Mouse (Mus musculus) frontal cortex, postnatal 25 days (tissue): ENCODE measurements around the gene Atp5f1.

ENCODE experiments used
- DNase-seq, 2 experiments: peaks; one replicate each; pipeline ENCODE4 v3.0.0; 2022; ENCODE audit warnings: low spot score in 2 of 2

Atp5f1 gene

DNA sequence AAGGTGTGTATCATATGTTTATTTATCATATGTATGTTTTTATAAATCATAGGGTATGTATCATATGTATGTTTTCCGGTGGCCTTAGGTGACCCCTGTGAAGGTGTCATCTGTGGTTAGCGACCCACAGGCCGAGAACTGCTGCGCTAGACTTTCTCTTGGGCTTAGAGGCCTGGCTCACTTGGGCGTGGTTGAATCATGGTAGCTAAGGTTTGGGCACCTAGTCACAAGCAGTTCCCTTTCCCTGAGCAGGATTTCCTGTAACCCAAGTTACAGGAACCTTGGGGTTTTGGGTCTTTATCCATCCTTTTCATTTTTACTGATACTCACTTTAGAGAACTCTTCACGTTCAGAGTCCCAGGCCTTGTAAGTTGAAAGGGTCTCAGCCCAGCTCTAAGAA is 59.6 kb downstream of the Atp5f1 start:
- DNase-seq: no peak

DNA sequence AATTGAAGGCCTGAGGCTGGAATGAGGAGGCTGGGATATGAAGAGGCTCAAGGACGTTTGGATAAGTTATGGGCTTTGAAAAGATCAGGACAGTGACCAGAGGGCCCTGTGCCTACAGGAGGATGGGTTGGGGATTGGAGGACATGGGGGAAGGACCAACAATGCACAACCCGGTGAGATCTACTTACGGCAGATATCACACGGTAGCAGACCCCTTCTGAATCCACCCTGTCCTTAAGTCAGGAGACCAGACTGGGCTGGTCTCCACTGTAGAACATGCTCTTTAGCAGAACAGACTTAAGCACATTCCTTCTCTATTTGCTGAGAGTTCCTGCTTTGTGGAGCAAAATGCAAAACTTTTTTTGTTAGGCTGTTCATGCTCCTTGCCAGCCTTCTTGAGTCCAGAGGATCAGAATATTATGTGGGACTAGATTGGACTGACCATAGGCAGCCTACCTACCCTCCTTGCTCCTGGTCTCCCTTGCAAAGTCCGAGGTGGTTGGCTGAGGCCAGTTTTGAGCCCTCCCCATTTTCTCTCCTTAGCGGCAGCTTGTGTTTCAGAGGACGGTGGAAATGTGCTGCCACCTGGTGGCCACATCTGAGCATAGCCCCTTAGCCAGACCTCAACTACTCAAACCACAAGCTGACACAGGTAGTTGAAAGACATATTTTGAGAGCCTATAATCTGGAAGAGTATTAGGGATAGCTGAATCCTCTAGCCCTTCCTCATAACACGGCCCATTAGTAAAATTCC is 60.3 kb downstream of the Atp5f1 start:
- peak; percentile 66 to 83 for DNase-seq

DNA sequence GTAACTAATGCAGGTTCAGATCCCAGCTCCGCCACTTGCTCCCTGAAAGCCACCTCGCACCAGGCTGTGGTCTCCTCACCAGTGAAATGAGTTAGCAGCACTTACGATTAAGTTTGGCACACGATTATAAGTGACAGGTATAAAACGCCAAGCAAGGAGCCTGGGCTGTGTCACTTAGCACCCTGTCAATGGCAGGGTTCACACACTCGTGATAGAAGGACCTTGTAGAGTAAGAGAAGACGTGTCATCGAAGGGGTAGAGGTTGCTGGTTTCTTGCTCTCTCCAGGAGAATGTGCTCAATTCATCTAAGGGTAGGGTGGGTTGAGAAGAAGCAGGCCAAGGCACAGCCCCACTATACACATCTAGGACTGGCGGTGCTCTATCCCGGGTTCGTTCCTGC is 61.0 kb downstream of the Atp5f1 start:
- DNase-seq: no peak

DNA sequence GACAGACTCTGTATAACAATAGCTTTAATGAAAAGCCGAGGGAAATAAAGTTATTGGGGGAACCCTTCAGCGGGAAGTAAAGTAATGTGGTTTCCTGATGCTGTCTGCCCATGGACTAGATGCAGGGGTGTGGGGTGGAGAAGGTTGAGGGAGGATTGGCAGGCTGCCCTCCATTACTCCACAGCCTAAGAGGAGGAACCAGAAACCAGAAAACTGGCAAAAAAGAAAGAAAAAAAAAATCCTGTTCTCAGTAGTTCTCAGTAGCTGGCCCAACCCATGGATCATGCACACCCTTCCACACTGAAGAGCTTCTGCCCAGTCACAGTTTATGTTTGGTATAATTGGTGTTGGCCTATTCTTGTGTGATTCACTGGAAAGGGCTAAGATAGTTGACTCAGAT is 61.6 kb downstream of the Atp5f1 start:
- no peak for DNase-seq

GRCm38 (mm10) chr3:105896811-105897210 is 63.1 kb downstream of the Atp5f1 start:
- DNase-seq: no peak

DNA sequence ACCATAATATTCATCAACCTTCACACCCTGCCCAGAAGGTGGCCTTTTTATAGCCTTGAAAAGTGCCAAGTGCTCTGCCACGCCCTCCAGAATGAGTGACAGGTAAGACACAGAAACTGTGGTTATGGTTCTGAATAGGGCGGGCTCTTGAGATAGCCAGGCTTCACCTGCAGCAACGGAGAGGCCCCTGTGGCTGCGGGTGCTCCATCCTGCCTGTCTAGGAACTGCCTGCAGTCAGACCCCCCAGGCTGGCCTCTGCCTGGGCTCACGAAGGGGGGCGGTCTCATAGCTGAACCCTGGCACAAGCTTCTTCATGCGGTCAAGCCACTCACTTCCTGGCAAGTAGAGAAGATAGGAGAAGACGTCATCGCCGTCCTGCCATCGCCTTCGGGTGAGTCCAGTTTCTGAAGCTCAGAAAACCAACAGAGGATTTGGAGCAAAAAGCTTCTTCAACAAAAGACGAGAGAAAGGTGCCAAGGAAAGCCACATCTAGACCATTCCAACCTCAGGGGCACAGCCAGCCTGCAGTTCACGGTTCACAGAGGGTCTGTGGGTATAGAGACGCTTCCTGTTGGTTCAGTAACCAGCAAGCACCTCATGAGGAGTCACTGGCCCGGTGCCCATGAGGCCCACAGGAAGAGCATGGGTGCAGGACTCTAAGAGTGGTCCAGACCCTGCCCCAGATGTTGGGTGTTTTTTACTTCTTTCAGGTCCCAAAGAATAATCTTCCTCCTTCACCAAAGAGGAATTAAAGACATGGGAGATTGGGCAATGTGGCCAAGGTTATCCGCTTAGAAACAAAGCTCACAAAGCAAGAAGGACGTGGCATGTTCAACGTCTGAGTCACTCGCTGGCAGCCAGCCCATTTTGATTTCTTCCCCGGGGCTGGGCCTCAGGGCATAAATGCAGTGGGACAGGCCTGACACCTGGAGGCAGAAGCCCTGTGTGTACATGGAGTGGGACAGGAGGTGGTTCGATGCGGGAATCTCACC is 65.0 kb downstream of the Atp5f1 start:
- peak in 1 of 2 experiments; percentile 34 for DNase-seq

- no peak for DNase-seq
Measured at GRCm38 (mm10) chr3:105893941-105894391, 65.9 kb downstream of the Atp5f1 start.
